Mouse (Mus musculus) MEL (cell line): ENCODE data around the gene Gm17720. TPM values are rescaled to one million over a fixed set of nuclear protein-coding genes. Genes with fewer than 3 reads are reported as not detected.

Source experiments
- DNase-seq: peaks from one replicate; pipeline ENCODE4 v3.0.0; 2011; ENCODE audit warnings: low read depth, low spot score
- H3K27ac ChIP-seq: 2 replicates; pipeline ENCODE4 v1.5.1; 2012; ENCODE audit warnings: low read depth, mild to moderate bottlenecking, control low read depth, low read length, moderate library complexity; ENCODE audit not compliant: control insufficient read depth
- H3K27me3 ChIP-seq, 2 experiments: fragments of 150-350 bp in 1 of 2; sonication (generic) in 1 of 2; 2 replicates each; pipeline ENCODE4 v1.6.1; 2012; ENCODE audit warnings: low read length in 2 of 2, mild to moderate bottlenecking in 2 of 2, improper control_type of control experiment in 1 of 2, moderate library complexity in 1 of 2; ENCODE audit not compliant: insufficient read depth in 2 of 2, control insufficient read depth in 1 of 2
- H3K36me3 ChIP-seq, 2 experiments: 2 replicates each; pipeline ENCODE4 v1.6.1; 2012 to 2014; ENCODE audit warnings: low read length in 2 of 2, improper control_type of control experiment in 1 of 2, inconsistent platforms in 1 of 2, mild to moderate bottlenecking in 1 of 2; ENCODE audit not compliant: insufficient read depth in 2 of 2, control insufficient read depth in 1 of 2
- H3K4me1 ChIP-seq, 2 experiments: fragments of 150-350 bp in 1 of 2; sonication (generic) in 1 of 2; 2 replicates each; pipeline ENCODE4 v1.6.1; 2012; ENCODE audit warnings: low read length in 2 of 2, improper control_type of control experiment in 1 of 2, mild to moderate bottlenecking in 1 of 2; ENCODE audit not compliant: insufficient read depth in 2 of 2, control insufficient read depth in 1 of 2
- H3K4me3 ChIP-seq, 2 experiments: fragments of 150-350 bp in 1 of 2; sonication (generic) in 1 of 2; 2 replicates each; pipeline ENCODE4 v1.5.1; 2012; ENCODE audit warnings: low read depth in 2 of 2, low read length in 2 of 2, mild to moderate bottlenecking in 2 of 2, moderate library complexity in 2 of 2, control low read depth in 1 of 2, improper control_type of control experiment in 1 of 2; ENCODE audit not compliant: control insufficient read depth in 1 of 2, insufficient read depth in 1 of 2
- H3K79me2 ChIP-seq: 2 replicates; pipeline ENCODE4 v1.6.1; 2012; ENCODE audit warnings: mild to moderate bottlenecking, low read length, moderate library complexity; ENCODE audit not compliant: control insufficient read depth, poor library complexity, insufficient read depth
- H3K9ac ChIP-seq: 2 replicates; pipeline ENCODE4 v1.6.1; 2012; ENCODE audit warnings: low read depth, mild to moderate bottlenecking, control low read depth, low read length, moderate library complexity; ENCODE audit not compliant: control insufficient read depth, poor library complexity, severe bottlenecking
- H3K9me3 ChIP-seq: fragments of 150-350 bp; sonication (generic); replicated peaks from 2 replicates; pipeline ENCODE4 v1.6.1; 2012; ENCODE audit warnings: mild to moderate bottlenecking, low read length, improper control_type of control experiment, moderate library complexity; ENCODE audit not compliant: insufficient read depth
- CHD2 ChIP-seq: IDR thresholded peaks from 2 replicates; pipeline ENCODE4 v1.6.1; 2011; ENCODE audit warnings: low read length, improper control_type of control experiment
- ETS1 ChIP-seq: IDR thresholded peaks from 2 replicates; pipeline ENCODE4 v1.6.1; 2012; ENCODE audit warnings: low read depth, mild to moderate bottlenecking, inconsistent platforms, low read length, improper control_type of control experiment, moderate library complexity
- JUND ChIP-seq: IDR thresholded peaks from 2 replicates; pipeline ENCODE4 v1.6.1; 2011; ENCODE audit warnings: low read depth, mild to moderate bottlenecking, improper control_type of control experiment, low read length
- MAX ChIP-seq: IDR thresholded peaks from 2 replicates; pipeline ENCODE4 v1.6.1; 2011; ENCODE audit warnings: low read length, improper control_type of control experiment
- NRF1 ChIP-seq: IDR thresholded peaks from 2 replicates; pipeline ENCODE4 v1.6.1; 2014; ENCODE audit warnings: low read depth, mild to moderate bottlenecking, inconsistent platforms, low read length, improper control_type of control experiment, moderate library complexity; ENCODE audit not compliant: poor library complexity, insufficient read depth, severe bottlenecking
- POLR2AphosphoS5 ChIP-seq: IDR thresholded peaks from 2 replicates; pipeline ENCODE4 v1.6.1; 2012; ENCODE audit warnings: low read depth, borderline replicate concordance, mild to moderate bottlenecking, inconsistent platforms, low read length, moderate library complexity, mixed read lengths
- TAL1 ChIP-seq: IDR thresholded peaks from 2 replicates; pipeline ENCODE4 v1.6.1; 2012; ENCODE audit warnings: mild to moderate bottlenecking, inconsistent platforms, low read length, moderate library complexity, mixed read lengths
- TBP ChIP-seq: IDR thresholded peaks from 2 replicates; pipeline ENCODE4 v1.8.0; 2011; ENCODE audit warnings: low read depth, low read length, improper control_type of control experiment
- TCF12 ChIP-seq: IDR thresholded peaks from 2 replicates; pipeline ENCODE4 v1.6.1; 2014; ENCODE audit warnings: low read depth, mild to moderate bottlenecking, inconsistent platforms, low read length, improper control_type of control experiment, moderate library complexity
- ZC3H11A ChIP-seq: IDR thresholded peaks from 2 replicates; pipeline ENCODE4 v1.6.1; 2012; ENCODE audit warnings: low read depth, mild to moderate bottlenecking, inconsistent platforms, low read length, improper control_type of control experiment
- polyA plus RNA-seq, 2 experiments: library from polyadenylated mRNA; stranded (reverse) in 1 of 2; unstranded in 1 of 2; fragments of >175 nt in 1 of 2; fragments of >200 nt in 1 of 2; gene quantifications; 2 replicates each; pipeline versions ENCODE4 v1.2.1 to v1.2.4; 2012; ENCODE audit warnings: low replicate concordance in 2 of 2, low read depth in 1 of 2; ENCODE audit not compliant: insufficient read length in 2 of 2, insufficient read depth in 1 of 2, missing spikeins in 1 of 2
- total RNA-seq: library from RNA; depleted of rRNA; stranded (reverse); fragments of 300-350 nt; gene quantifications from 2 replicates; pipeline ENCODE4 v1.2.3, GENCODE M21; 2012

Gene Gm17720
- total and polyA plus RNA-seq, 3 experiments, result not detected

- no peaks in the 10 kb centered on the region for H3K36me3 ChIP-seq
- TF ChIP-seq CHD2, result no peak
- TF ChIP-seq JUND, result no peak
- TF ChIP-seq TCF12, result no peak
- no peak for TF ChIP-seq MAX
- no peak for TF ChIP-seq ETS1
- no peak for DNase-seq
- no peaks in the 10 kb centered on the region for H3K79me2 ChIP-seq
- no peaks in the 10 kb centered on the region for H3K4me1 ChIP-seq
- H3K9ac ChIP-seq, result no peak overlapping the region
- H3K27me3 ChIP-seq, result no peaks in the 10 kb centered on the region
- H3K27ac ChIP-seq, result no peak overlapping the region
- no peaks in the 10 kb centered on the region for H3K9me3 ChIP-seq
- no peak overlapping the region for H3K4me3 ChIP-seq
Measured at GRCm38 (mm10) chr8:110082416-110083105, 20.0 kb downstream of the Gm17720 start.

- Histone ChIP-seq H3K4me1 (no peaks in the 10 kb centered on the region), H3K9me3 (no peaks in the 10 kb centered on the region), H3K9ac (no peak within 1 kb of the TSS), H3K79me2 (no peaks in the 10 kb centered on the region), H3K27ac (no peak within 1 kb of the TSS), H3K36me3 (no peaks in the 10 kb centered on the region), H3K27me3 (no peaks in the 10 kb centered on the region), H3K4me3 (no peak within 1 kb of the TSS)
- no peak for DNase-seq
- no peak for TF ChIP-seq TBP
- TF ChIP-seq ZC3H11A, result no peak
- no peak for TF ChIP-seq ETS1
- TF ChIP-seq NRF1, result no peak
- no peak for TF ChIP-seq TAL1
Measured at GRCm38 (mm10) chr8:110079282-110080221, 23.0 kb downstream of the Gm17720 start, which contains the start of gene Zfp612. Gene Zfp612, plus strand, starts transcription at chr8:110079746.

GRCm38 (mm10) chr8:110074496-110074895, 28.1 kb downstream of the Gm17720 start:
- no peak for TF ChIP-seq POLR2AphosphoS5
- TF ChIP-seq TCF12, result no peak
- TF ChIP-seq TAL1, result no peak
- no peak for DNase-seq
- Histone ChIP-seq H3K9me3 (no peaks in the 10 kb centered on the region), H3K27ac (no peak overlapping the region), H3K9ac (no peak overlapping the region), H3K4me3 (no peak overlapping the region), H3K79me2 (no peaks in the 10 kb centered on the region), H3K36me3 (no peaks in the 10 kb centered on the region), H3K4me1 (no peaks in the 10 kb centered on the region), H3K27me3 (no peaks in the 10 kb centered on the region)
